Mouse (Mus musculus): Measurements from ENCODE around the gene Fndc9. TPM values are rescaled to one million over a fixed set of nuclear protein-coding genes. Genes with fewer than 3 reads are reported as not detected.

Gene Fndc9
- polyA plus RNA-seq, 1 experiment from 2014 or later, result 0.08 TPM

GRCm38 (mm10) chr11:46217686-46218085, 17.6 kb upstream of the Fndc9 start:
- WGBS, result 92% methylated on average over 9 of the region's 9 CpGs
- Histone ChIP-seq H3K27me3 (ENCODE audit: control insufficient read depth, insufficient read depth, low read length) (no peaks in the 10 kb centered on the region), H3K4me2 (ENCODE audit: low read length) (no peak overlapping the region), H3K27ac (replicated peaks in 1 of 2; ENCODE audit: control insufficient read depth in 1 of 2, insufficient read depth in 1 of 2, low read depth in 2 of 2, low read length in 2 of 2) (no peak overlapping the region), H3K4me3 (ENCODE audit: control insufficient read depth in 1 of 2, insufficient read depth in 1 of 2, low read depth in 1 of 2, low read length in 2 of 2) (no peak overlapping the region), H3K4me1 (ENCODE audit: control insufficient read depth in 2 of 2, insufficient read depth in 2 of 2, low read length in 2 of 2) (peaks cover 27 to 33% of the 10 kb centered on the region in 2 experiments), H3K9ac (ENCODE audit: low read length) (no peak overlapping the region), H3K36me3 (ENCODE audit: control insufficient read depth, insufficient read depth, low read length) (0 out of 2 replicates have a peak, but pooled peaks cover 2% of the 10 kb centered on the region), H3K9me3 (ENCODE audit: control insufficient read depth, low read length) (no peaks in the 10 kb centered on the region)
- no peak for ATAC-seq (ENCODE audit: insufficient number of reproducible peaks, insufficient read depth, low FRiP score, low read depth)

- H3K9ac ChIP-seq (ENCODE audit: low read length), result no peak overlapping the region
- no peaks in the 10 kb centered on the region for H3K27me3 ChIP-seq (ENCODE audit: control insufficient read depth, insufficient read depth, low read length)
- no peak overlapping the region for H3K4me3 ChIP-seq (ENCODE audit: control insufficient read depth in 1 of 2, insufficient read depth in 1 of 2, low read depth in 1 of 2, low read length in 2 of 2)
- peaks cover 18 to 25% of the 10 kb centered on the region in 2 experiments for H3K4me1 ChIP-seq (ENCODE audit: control insufficient read depth in 2 of 2, insufficient read depth in 2 of 2, low read length in 2 of 2)
- 65% methylated on average over 5 of the region's 5 CpGs for WGBS
- ATAC-seq (ENCODE audit: insufficient number of reproducible peaks, insufficient read depth, low FRiP score, low read depth), result no peak
- H3K36me3 ChIP-seq (ENCODE audit: control insufficient read depth, insufficient read depth, low read length), result 0 out of 2 replicates have a peak, but pooled peaks cover 2% of the 10 kb centered on the region
- H3K27ac ChIP-seq (replicated peaks in 1 of 2; ENCODE audit: control insufficient read depth in 1 of 2, insufficient read depth in 1 of 2, low read depth in 2 of 2, low read length in 2 of 2), result no peak overlapping the region
- H3K4me2 ChIP-seq (ENCODE audit: low read length), result no peak overlapping the region
- no peaks in the 10 kb centered on the region for H3K9me3 ChIP-seq (ENCODE audit: control insufficient read depth, low read length)
Observed at GRCm38 (mm10) chr11:46218584-46218983, 16.7 kb upstream of the Fndc9 start.

GRCm38 (mm10) chr11:46219380-46219779, 16.0 kb upstream of the Fndc9 start:
- H3K36me3 ChIP-seq (ENCODE audit: control insufficient read depth, insufficient read depth, low read length), result 0 out of 2 replicates have a peak, but pooled peaks cover 2% of the 10 kb centered on the region
- no peak overlapping the region for H3K4me2 ChIP-seq (ENCODE audit: low read length)
- H3K27me3 ChIP-seq (ENCODE audit: control insufficient read depth, insufficient read depth, low read length), result no peaks in the 10 kb centered on the region
- 87% methylated on average over 9 of the region's 9 CpGs for WGBS
- no peak overlapping the region for H3K9ac ChIP-seq (ENCODE audit: low read length)
- no peak overlapping the region for H3K4me3 ChIP-seq (ENCODE audit: control insufficient read depth in 1 of 2, insufficient read depth in 1 of 2, low read depth in 1 of 2, low read length in 2 of 2)
- no peaks in the 10 kb centered on the region for H3K9me3 ChIP-seq (ENCODE audit: control insufficient read depth, low read length)
- peaks cover 12 to 17% of the 10 kb centered on the region in 2 experiments for H3K4me1 ChIP-seq (ENCODE audit: control insufficient read depth in 2 of 2, insufficient read depth in 2 of 2, low read length in 2 of 2)
- no peak overlapping the region for H3K27ac ChIP-seq (replicated peaks in 1 of 2; ENCODE audit: control insufficient read depth in 1 of 2, insufficient read depth in 1 of 2, low read depth in 2 of 2, low read length in 2 of 2)
- ATAC-seq (ENCODE audit: insufficient number of reproducible peaks, insufficient read depth, low FRiP score, low read depth), result no peak

- H3K27ac ChIP-seq (replicated peaks in 1 of 2; ENCODE audit: control insufficient read depth in 1 of 2, insufficient read depth in 1 of 2, low read depth in 2 of 2, low read length in 2 of 2), result no peak overlapping the region
- no peak overlapping the region for H3K4me3 ChIP-seq (ENCODE audit: control insufficient read depth in 1 of 2, insufficient read depth in 1 of 2, low read depth in 1 of 2, low read length in 2 of 2)
- peaks cover 4 to 8% of the 10 kb centered on the region in 2 experiments; a peak in 3 of 4 replicates for H3K4me1 ChIP-seq (ENCODE audit: control insufficient read depth in 2 of 2, insufficient read depth in 2 of 2, low read length in 2 of 2)
- no peak overlapping the region for H3K4me2 ChIP-seq (ENCODE audit: low read length)
- H3K9me3 ChIP-seq (ENCODE audit: control insufficient read depth, low read length), result no peaks in the 10 kb centered on the region
- no peak overlapping the region for H3K9ac ChIP-seq (ENCODE audit: low read length)
- no peaks in the 10 kb centered on the region for H3K27me3 ChIP-seq (ENCODE audit: control insufficient read depth, insufficient read depth, low read length)
- no peak for ATAC-seq (ENCODE audit: insufficient number of reproducible peaks, insufficient read depth, low FRiP score, low read depth)
- 51% methylated on average over 2 of the region's 2 CpGs for WGBS
- H3K36me3 ChIP-seq (ENCODE audit: control insufficient read depth, insufficient read depth, low read length), result 0 out of 2 replicates have a peak, but pooled peaks cover 2% of the 10 kb centered on the region
Observed at GRCm38 (mm10) chr11:46220211-46220610, 15.1 kb upstream of the Fndc9 start.

GRCm38 (mm10) chr11:46223575-46223974, 11.8 kb upstream of the Fndc9 start:
- 68% methylated on average over 2 of the region's 2 CpGs for WGBS

GRCm38 (mm10) chr11:46225345-46225744, 10.0 kb upstream of the Fndc9 start:
- ATAC-seq (ENCODE audit: insufficient number of reproducible peaks, insufficient read depth, low FRiP score, low read depth), result no peak
- no peak overlapping the region for H3K4me2 ChIP-seq (ENCODE audit: low read length)
- 86% methylated on average over 5 of the region's 5 CpGs for WGBS
- H3K27me3 ChIP-seq (ENCODE audit: control insufficient read depth, insufficient read depth, low read length), result no peaks in the 10 kb centered on the region
- peaks cover 2% of the 10 kb centered on the region in 2 experiments; a peak in 1 of 4 replicates for H3K4me1 ChIP-seq (ENCODE audit: control insufficient read depth in 2 of 2, insufficient read depth in 2 of 2, low read length in 2 of 2)
- no peak overlapping the region for H3K27ac ChIP-seq (replicated peaks in 1 of 2; ENCODE audit: control insufficient read depth in 1 of 2, insufficient read depth in 1 of 2, low read depth in 2 of 2, low read length in 2 of 2)
- no peak overlapping the region for H3K4me3 ChIP-seq (ENCODE audit: control insufficient read depth in 1 of 2, insufficient read depth in 1 of 2, low read depth in 1 of 2, low read length in 2 of 2)
- H3K9ac ChIP-seq (ENCODE audit: low read length), result no peak overlapping the region
- H3K36me3 ChIP-seq (ENCODE audit: control insufficient read depth, insufficient read depth, low read length), result 0 out of 2 replicates have a peak, but pooled peaks cover 2% of the 10 kb centered on the region
- no peaks in the 10 kb centered on the region for H3K9me3 ChIP-seq (ENCODE audit: control insufficient read depth, low read length)

More at GRCm38 (mm10) chr11:46223575-46223974, 11.8 kb upstream of the Fndc9 start:
- H3K36me3 ChIP-seq (ENCODE audit: control insufficient read depth, insufficient read depth, low read length), result 0 out of 2 replicates have a peak, but pooled peaks cover 2% of the 10 kb centered on the region
- H3K27me3 ChIP-seq (ENCODE audit: control insufficient read depth, insufficient read depth, low read length), result no peaks in the 10 kb centered on the region
- no peak overlapping the region for H3K4me3 ChIP-seq (ENCODE audit: control insufficient read depth in 1 of 2, insufficient read depth in 1 of 2, low read depth in 1 of 2, low read length in 2 of 2)
- no peak overlapping the region for H3K27ac ChIP-seq (replicated peaks in 1 of 2; ENCODE audit: control insufficient read depth in 1 of 2, insufficient read depth in 1 of 2, low read depth in 2 of 2, low read length in 2 of 2)
- no peak overlapping the region for H3K4me2 ChIP-seq (ENCODE audit: low read length)
- no peak for ATAC-seq (ENCODE audit: insufficient number of reproducible peaks, insufficient read depth, low FRiP score, low read depth)
- peaks cover 4% of the 10 kb centered on the region in 2 experiments; a peak in 2 of 4 replicates for H3K4me1 ChIP-seq (ENCODE audit: control insufficient read depth in 2 of 2, insufficient read depth in 2 of 2, low read length in 2 of 2)
- no peaks in the 10 kb centered on the region for H3K9me3 ChIP-seq (ENCODE audit: control insufficient read depth, low read length)
- no peak overlapping the region for H3K9ac ChIP-seq (ENCODE audit: low read length)

GRCm38 (mm10) chr11:46230184-46230583, 5.1 kb upstream of the Fndc9 start:
- 72% methylated on average over 6 of the region's 6 CpGs for WGBS
- no peak overlapping the region for H3K27ac ChIP-seq (replicated peaks in 1 of 2; ENCODE audit: control insufficient read depth in 1 of 2, insufficient read depth in 1 of 2, low read depth in 2 of 2, low read length in 2 of 2)
- no peaks in the 10 kb centered on the region for H3K36me3 ChIP-seq (ENCODE audit: control insufficient read depth, insufficient read depth, low read length)
- peaks cover 6 to 7% of the 10 kb centered on the region in 2 experiments; a peak in 3 of 4 replicates for H3K4me1 ChIP-seq (ENCODE audit: control insufficient read depth in 2 of 2, insufficient read depth in 2 of 2, low read length in 2 of 2)
- H3K27me3 ChIP-seq (ENCODE audit: control insufficient read depth, insufficient read depth, low read length), result no peaks in the 10 kb centered on the region
- H3K4me3 ChIP-seq (ENCODE audit: control insufficient read depth in 1 of 2, insufficient read depth in 1 of 2, low read depth in 1 of 2, low read length in 2 of 2), result no peak overlapping the region
- H3K9me3 ChIP-seq (ENCODE audit: control insufficient read depth, low read length), result no peaks in the 10 kb centered on the region
- H3K9ac ChIP-seq (ENCODE audit: low read length), result no peak overlapping the region
- ATAC-seq (ENCODE audit: insufficient number of reproducible peaks, insufficient read depth, low FRiP score, low read depth), result no peak
- H3K4me2 ChIP-seq (ENCODE audit: low read length), result no peak overlapping the region

- H3K4me2 ChIP-seq (ENCODE audit: low read length), result no peak overlapping the region
- no peak overlapping the region for H3K27ac ChIP-seq (replicated peaks in 1 of 2; ENCODE audit: control insufficient read depth in 1 of 2, insufficient read depth in 1 of 2, low read depth in 2 of 2, low read length in 2 of 2)
- no peak overlapping the region for H3K9ac ChIP-seq (ENCODE audit: low read length)
- no peaks in the 10 kb centered on the region for H3K9me3 ChIP-seq (ENCODE audit: control insufficient read depth, low read length)
- H3K36me3 ChIP-seq (ENCODE audit: control insufficient read depth, insufficient read depth, low read length), result no peaks in the 10 kb centered on the region
- ATAC-seq (ENCODE audit: insufficient number of reproducible peaks, insufficient read depth, low FRiP score, low read depth), result no peak
- H3K27me3 ChIP-seq (ENCODE audit: control insufficient read depth, insufficient read depth, low read length), result no peaks in the 10 kb centered on the region
- H3K4me3 ChIP-seq (ENCODE audit: control insufficient read depth in 1 of 2, insufficient read depth in 1 of 2, low read depth in 1 of 2, low read length in 2 of 2), result no peak overlapping the region
- H3K4me1 ChIP-seq (ENCODE audit: control insufficient read depth in 2 of 2, insufficient read depth in 2 of 2, low read length in 2 of 2), result peaks cover 6 to 7% of the 10 kb centered on the region in 2 experiments; a peak in 3 of 4 replicates
- 82% methylated on average over 4 of the region's 4 CpGs for whole genome bisulfite sequencing
Observed at GRCm38 (mm10) chr11:46232803-46233202, 2.5 kb upstream of the Fndc9 start.

Measured in heart, embryonic 14.5 days (tissue).